Mouse (Mus musculus): Measurements from ENCODE around the gene Gm10490. TPM values are rescaled to one million over a fixed set of nuclear protein-coding genes. Genes with fewer than 3 reads are reported as not detected.
"Not testable (repeated sequence)": the region's sequence is repeated elsewhere in the genome, so short reads cannot be mapped to it uniquely, and the experiment has no call there.

The Gm10490 gene
- polyA plus RNA-seq, 1 experiment from 2014 or later: not detected

- DNase-seq (ENCODE audit: low read depth, low spot score) (no peak), ATAC-seq (no peak)
- H3K27me3 ChIP-seq: no peaks in the 10 kb centered on the region
- in situ Hi-C loops (cut with MboI; ENCODE audit: low pct_unique_long_range_greater_than_20kb): no loop called here
- TF ChIP-seq CTCF (IDR thresholded peaks at IDR 0.05): no peak
- POLR2A ChIA-PET: interaction anchor here (1.1 to 1.7 kb wide), 2 partner anchors 14 to 44 kb away, joined by 3 to 7 read pairs; partner anchors contain the start of gene Slc35a2
- CTCF ChIA-PET: no interaction called here
Measured at GRCm38 (mm10) chrX:7898211-7898610, 11.1 kb upstream of the Gm10490 start.

- ChIA-PET POLR2A (interaction anchor here (0.6 to 1.7 kb wide), 3 partner anchors 14 to 96 kb away, joined by 3 to 7 read pairs (median 4); partner anchors contain the start of gene Slc35a2), CTCF (no interaction called here)
- H3K27me3 ChIP-seq: no peaks in the 10 kb centered on the region
- DNase-seq (ENCODE audit: low read depth, low spot score) (peak; percentile 57), ATAC-seq (peak; percentile 97)
- no peak for TF ChIP-seq CTCF (IDR thresholded peaks at IDR 0.05)
- in situ Hi-C loops (cut with MboI; ENCODE audit: low pct_unique_long_range_greater_than_20kb): no loop called here
Measured at GRCm38 (mm10) chrX:7898880-7899874, 10.2 kb upstream of the Gm10490 start, which contains the start of the genes Pqbp1 and Timm17b. TSS of gene Pqbp1 (minus strand) at chrX:7899269. TSS of gene Timm17b (plus strand) at chrX:7899357.

GRCm38 (mm10) chrX:7904441-7904840 is 4.9 kb upstream of the Gm10490 start:
- in situ Hi-C loops (cut with MboI; ENCODE audit: low pct_unique_long_range_greater_than_20kb): no loop called here
- POLR2A ChIA-PET: no interaction called here
- ATAC-seq: no peak
- no peak for DNase-seq (ENCODE audit: low read depth, low spot score)
- CTCF ChIA-PET: no interaction called here
- no peak for TF ChIP-seq CTCF (IDR thresholded peaks at IDR 0.05)
- H3K27me3 ChIP-seq: no peaks in the 10 kb centered on the region

GRCm38 (mm10) chrX:7907735-7908134 is 1.6 kb upstream of the Gm10490 start, which contains the start of gene Gm10491:
TSS of gene Gm10491 (minus strand) at chrX:7907835.
- CTCF ChIA-PET: no interaction called here
- H3K27me3 ChIP-seq: no peaks in the 10 kb centered on the region
- DNase-seq (ENCODE audit: low read depth, low spot score) (no peak), ATAC-seq (no peak)
- TF ChIP-seq CTCF (IDR thresholded peaks at IDR 0.05): no peak
- POLR2A ChIA-PET: no interaction called here
- in situ Hi-C loops (cut with MboI; ENCODE audit: low pct_unique_long_range_greater_than_20kb): no loop called here

GRCm38 (mm10) chrX:7910473-7910872 is 1.1 kb downstream of the Gm10490 start:
- ATAC-seq: no peak
- TF ChIP-seq CTCF (IDR thresholded peaks at IDR 0.05): peak; percentile 56
- H3K27me3 ChIP-seq: no peaks in the 10 kb centered on the region
- in situ Hi-C loops (cut with MboI; ENCODE audit: low pct_unique_long_range_greater_than_20kb): loop anchor here (5.0 kb wide), 2 partner anchors 107 to 202 kb away; partner anchors contain the start of gene Glod5
- CTCF ChIA-PET: interaction anchor here (0.6 to 5.2 kb wide), 4 partner anchors 9 to 147 kb away, joined by 3 to 60 read pairs (median 6); partner anchors contain the start of gene Glod5
- POLR2A ChIA-PET: no interaction called here
- no peak for DNase-seq (ENCODE audit: low read depth, low spot score)

GRCm38 (mm10) chrX:7915669-7916068 is 6.3 kb downstream of the Gm10490 start:
- CTCF ChIA-PET: interaction anchor here (1.3 kb wide), 1 partner anchor 102 kb away, joined by 3 read pairs; no protein-coding TSS in a partner anchor
- H3K27me3 ChIP-seq; ATAC-seq; in situ Hi-C loops (cut with MboI; ENCODE audit: low pct_unique_long_range_greater_than_20kb); DNase-seq (ENCODE audit: low read depth, low spot score): not testable (repeated sequence)
- POLR2A ChIA-PET: interaction anchor here (0.6 kb wide), 1 partner anchor 28 kb away, joined by 4 read pairs; no protein-coding TSS in a partner anchor

GRCm38 (mm10) chrX:7917960-7918359 is 8.6 kb downstream of the Gm10490 start:
- ATAC-seq; CTCF ChIA-PET; in situ Hi-C loops (cut with MboI; ENCODE audit: low pct_unique_long_range_greater_than_20kb); POLR2A ChIA-PET; H3K27me3 ChIP-seq; DNase-seq (ENCODE audit: low read depth, low spot score): not testable (repeated sequence)

GRCm38 (mm10) chrX:7919601-7920383 is 10.4 kb downstream of the Gm10490 start, which contains the start of gene Pcsk1n:
TSS of gene Pcsk1n (plus strand) at chrX:7919822.
- POLR2A ChIA-PET: no interaction called here
- H3K27me3 ChIP-seq: peaks cover 24% of the 10 kb centered on the region
- TF ChIP-seq CTCF (IDR thresholded peaks at IDR 0.05): no peak
- DNase-seq (ENCODE audit: low read depth, low spot score) (no peak), ATAC-seq (no peak)
- CTCF ChIA-PET: no interaction called here
- in situ Hi-C loops (cut with MboI; ENCODE audit: low pct_unique_long_range_greater_than_20kb): no loop called here

GRCm38 (mm10) chrX:7922032-7922431 is 12.7 kb downstream of the Gm10490 start:
- no peak for TF ChIP-seq CTCF (IDR thresholded peaks at IDR 0.05)
- ChIA-PET CTCF (no interaction called here), POLR2A (no interaction called here)
- H3K27me3 ChIP-seq: peaks cover 34% of the 10 kb centered on the region
- ATAC-seq (no peak), DNase-seq (ENCODE audit: low read depth, low spot score) (no peak)
- in situ Hi-C loops (cut with MboI; ENCODE audit: low pct_unique_long_range_greater_than_20kb): no loop called here

- POLR2A ChIA-PET: no interaction called here
- CTCF ChIA-PET: interaction anchor here (1.3 kb wide), 1 partner anchor 91 kb away, joined by 3 read pairs; no protein-coding TSS in a partner anchor
- ATAC-seq: no peak
- in situ Hi-C loops (cut with MboI; ENCODE audit: low pct_unique_long_range_greater_than_20kb): no loop called here
- no peak for TF ChIP-seq CTCF (IDR thresholded peaks at IDR 0.05)
- no peak for DNase-seq (ENCODE audit: low read depth, low spot score)
- peaks cover 33% of the 10 kb centered on the region for H3K27me3 ChIP-seq
Measured at GRCm38 (mm10) chrX:7926266-7926665, 16.9 kb downstream of the Gm10490 start.
